Mouse (Mus musculus) intestine, embryonic 16.5 days (tissue): ENCODE results near the gene Ccdc9b. TPM values are rescaled to one million over a fixed set of nuclear protein-coding genes. Genes with fewer than 3 reads are reported as not detected.

ENCODE experiments used
- ATAC-seq: fragments of 200-750 bp; cut with Nextera tagmentation; 2 replicates; pipeline ENCODE4 v1.8.0; 2017; ENCODE audit warnings: moderate TSS enrichment, moderate library complexity
- H3K27ac ChIP-seq: fragments of 300-500 bp; sonication (generic); 2 replicates; pipeline ENCODE4 v1.5.1; 2014; ENCODE audit warnings: mild to moderate bottlenecking, low read length
- H3K27me3 ChIP-seq: fragments of 300-500 bp; sonication (generic); replicated peaks from 2 replicates; pipeline ENCODE4 v1.6.1; 2014; ENCODE audit warnings: low read length, control low read depth, mixed read lengths; ENCODE audit not compliant: control insufficient read depth, insufficient read depth
- H3K36me3 ChIP-seq: fragments of 300-500 bp; sonication (generic); 2 replicates; pipeline ENCODE4 v1.6.1; 2014; ENCODE audit warnings: low read length, control low read depth; ENCODE audit not compliant: control insufficient read depth, insufficient read depth
- H3K4me1 ChIP-seq: fragments of 300-500 bp; sonication (generic); 2 replicates; pipeline ENCODE4 v1.6.1; 2014; ENCODE audit warnings: low read length, control low read depth, mixed read lengths; ENCODE audit not compliant: control insufficient read depth, insufficient read depth
- H3K4me2 ChIP-seq: fragments of 300-500 bp; sonication (generic); 2 replicates; pipeline ENCODE4 v1.6.1; 2014; ENCODE audit warnings: low read depth, low read length, control low read depth
- H3K4me3 ChIP-seq: fragments of 300-500 bp; sonication (generic); 2 replicates; pipeline ENCODE4 v1.5.1; 2014; ENCODE audit warnings: mild to moderate bottlenecking, low read length
- H3K9ac ChIP-seq: fragments of 300-500 bp; sonication (generic); 2 replicates; pipeline ENCODE4 v1.6.1; 2014; ENCODE audit warnings: low read depth, low read length
- H3K9me3 ChIP-seq: fragments of 300-500 bp; sonication (generic); 2 replicates; pipeline ENCODE4 v1.6.1; 2016; ENCODE audit warnings: low read length, control low read depth; ENCODE audit not compliant: control insufficient read depth
- WGBS: fragments of 180-500 bp; shearing (Covaris S2); extraction: QIAGEN DNeasy Blood & Tissue Kit; methylation state at CpG from one replicate; pipeline ENCODE4 v1.1.7; 2014; 5-methylcytosine and 5-hydroxymethylcytosine counted together
- polyA plus RNA-seq: library from polyadenylated mRNA; unstranded; fragments of >200 nt; fragmentation: Nextera tagmentation; extraction: Ambion mirVana; gene quantifications from 2 replicates; pipeline ENCODE4 v1.2.1, GENCODE M21; 2015

The Ccdc9b gene
- polyA plus RNA-seq, 1 experiment from 2014 or later = 0.93 TPM

DNA sequence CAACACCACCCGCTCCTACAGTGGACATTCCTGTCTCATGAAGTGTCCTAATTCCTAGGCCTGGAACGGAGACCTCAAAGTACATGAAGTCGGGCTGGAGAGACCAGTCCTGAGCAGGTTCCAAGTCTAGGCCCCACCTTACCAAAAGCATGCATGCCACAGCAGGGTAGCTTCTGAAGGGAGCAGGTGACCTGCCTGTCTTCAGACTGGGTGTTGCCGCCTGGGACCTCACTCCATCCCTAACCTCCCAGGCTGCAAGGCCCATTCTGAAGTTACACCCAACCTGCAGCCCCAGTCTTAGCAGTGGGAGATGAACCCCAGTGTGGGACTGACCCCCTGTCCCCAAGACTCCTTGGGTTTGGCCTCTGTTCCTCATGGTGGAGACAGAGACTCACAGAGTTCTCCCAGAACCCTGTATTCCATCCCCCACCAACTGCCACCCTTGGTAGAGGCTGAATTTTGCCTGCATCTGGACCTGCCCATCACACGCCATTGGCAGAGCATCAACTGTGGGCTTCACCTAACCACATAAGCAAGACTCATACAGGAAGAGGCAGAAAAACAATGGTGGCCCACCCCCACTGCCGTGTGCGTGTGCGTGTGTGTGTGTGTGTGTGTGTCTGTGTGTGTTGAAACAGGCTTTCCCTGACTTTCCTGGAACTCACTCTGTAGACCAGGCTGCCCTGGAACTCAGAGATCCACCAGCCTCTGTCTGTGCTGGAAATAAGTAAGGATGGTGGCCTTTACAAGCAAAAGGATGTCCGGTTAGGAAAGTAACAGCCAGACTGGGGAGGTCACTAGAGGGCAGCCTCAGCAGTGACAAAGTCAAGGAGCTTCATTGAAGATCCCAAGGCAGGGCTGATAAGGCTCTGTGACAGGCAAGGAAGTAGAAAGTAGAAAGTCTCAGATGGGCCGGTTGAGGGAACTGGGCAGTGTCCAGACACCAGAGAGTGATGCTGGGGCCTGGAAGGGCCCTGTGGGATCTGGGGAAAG is 3.9 kb upstream of the Ccdc9b start:
- Histone ChIP-seq H3K36me3 (no peaks in the 10 kb centered on the region), H3K27me3 (no peaks in the 10 kb centered on the region), H3K4me2 (no peak overlapping the region), H3K4me1 (peaks cover 39% of the 10 kb centered on the region), H3K9ac (no peak overlapping the region), H3K4me3 (no peak overlapping the region), H3K27ac (no peak overlapping the region), H3K9me3 (no peaks in the 10 kb centered on the region)
- ATAC-seq = no peak
- WGBS = 76% methylated on average over 10 of the region's 10 CpGs

DNA sequence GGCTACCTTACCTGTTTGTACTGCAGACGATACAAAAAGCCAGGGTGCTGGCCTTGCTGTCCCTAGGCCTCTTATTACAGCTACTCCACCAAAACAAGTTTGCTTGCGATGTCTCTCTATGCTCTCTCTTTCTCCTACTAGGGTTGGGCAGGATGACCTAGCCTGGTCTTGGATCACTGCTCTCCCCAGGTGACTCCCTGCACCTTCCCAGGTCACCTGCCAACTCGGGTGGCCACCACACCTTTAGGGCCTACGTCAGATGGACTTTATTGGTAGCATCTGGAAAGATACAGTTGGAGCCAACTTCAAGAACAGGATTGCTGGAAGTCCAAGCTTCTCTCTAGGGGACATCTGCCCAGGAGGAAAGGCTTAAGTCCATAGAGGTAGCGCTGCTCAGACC is 2.4 kb upstream of the Ccdc9b start:
- Histone ChIP-seq H3K4me1 (peaks cover 46% of the 10 kb centered on the region), H3K9ac (no peak overlapping the region), H3K27me3 (no peaks in the 10 kb centered on the region), H3K4me3 (no peak overlapping the region), H3K27ac (no peak overlapping the region), H3K9me3 (no peaks in the 10 kb centered on the region), H3K4me2 (no peak overlapping the region), H3K36me3 (no peaks in the 10 kb centered on the region)
- 88% methylated on average over 5 of the region's 5 CpGs for whole genome bisulfite sequencing
- ATAC-seq = no peak

DNA sequence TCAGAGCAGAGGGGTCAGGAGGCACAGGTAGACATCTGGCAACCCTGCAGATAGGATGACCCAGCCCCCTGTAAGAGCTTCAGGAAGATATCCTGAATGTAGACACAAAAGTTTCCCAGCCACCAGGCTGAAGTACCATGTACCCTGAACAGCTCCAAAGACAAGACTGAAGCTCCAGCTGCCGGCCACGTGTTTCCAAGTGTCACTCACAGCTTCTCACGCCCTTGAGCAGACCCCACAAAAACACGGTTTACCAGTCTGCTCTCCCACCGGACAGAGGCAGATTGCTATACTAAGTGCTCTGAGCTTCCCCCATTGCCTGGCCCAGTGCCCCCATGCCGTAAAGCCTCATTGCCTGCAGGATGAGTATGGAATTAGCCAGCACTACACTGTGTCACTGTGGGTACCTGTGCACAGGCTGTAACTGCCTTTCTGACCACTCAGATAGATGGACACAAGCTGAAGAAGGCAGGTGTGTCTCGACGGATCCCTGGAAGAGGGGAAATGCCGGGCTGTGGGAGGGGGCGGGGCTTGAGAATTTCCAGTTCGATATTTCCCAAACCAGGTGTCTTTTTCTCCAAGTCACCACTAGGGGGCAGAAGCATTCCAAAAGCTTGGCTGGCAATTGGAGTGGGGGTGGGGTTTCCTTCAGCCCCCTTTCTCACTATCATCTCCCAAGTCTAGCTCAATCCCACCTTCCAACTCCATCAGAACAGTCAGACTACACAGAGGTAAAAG is 1.8 kb upstream of the Ccdc9b start:
- peaks cover 52% of the 10 kb centered on the region for H3K4me1 ChIP-seq
- H3K27me3 ChIP-seq = no peaks in the 10 kb centered on the region
- H3K9ac ChIP-seq = no peak overlapping the region
- no peaks in the 10 kb centered on the region for H3K9me3 ChIP-seq
- H3K4me3 ChIP-seq = no peak overlapping the region
- H3K4me2 ChIP-seq = no peak overlapping the region
- no peak overlapping the region for H3K27ac ChIP-seq
- ATAC-seq = no peak
- WGBS = 23% methylated on average over 11 of the region's 11 CpGs
- no peaks in the 10 kb centered on the region for H3K36me3 ChIP-seq

DNA sequence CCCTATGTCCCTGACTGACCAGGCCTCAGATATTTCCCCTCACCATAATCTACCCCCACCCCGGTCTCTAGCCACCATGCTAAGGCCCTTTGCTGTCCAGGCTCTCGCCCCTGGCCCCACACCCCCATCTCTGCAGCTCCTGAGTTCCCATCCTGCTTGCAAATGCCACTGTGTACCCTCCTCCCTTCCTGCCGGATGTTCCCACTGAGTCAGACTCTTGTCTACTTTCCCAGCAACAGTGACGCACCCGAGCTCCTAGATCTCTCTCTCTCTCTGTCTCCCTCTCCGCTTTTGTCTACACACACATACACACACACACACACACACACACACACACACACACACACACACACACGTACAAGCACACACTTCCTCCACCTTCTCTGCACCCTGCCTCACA is 1.0 kb upstream of the Ccdc9b start:
- Histone ChIP-seq H3K4me1 (peaks cover 52% of the 10 kb centered on the region), H3K4me2 (no peak overlapping the region), H3K9ac (no peak overlapping the region; the same call in 1 of the 2 replicates), H3K27ac (no peak overlapping the region), H3K36me3 (no peaks in the 10 kb centered on the region), H3K27me3 (no peaks in the 10 kb centered on the region), H3K9me3 (no peaks in the 10 kb centered on the region), H3K4me3 (no peak overlapping the region)
- no peak for ATAC-seq
- WGBS = 64% methylated on average over 7 of the region's 7 CpGs

DNA sequence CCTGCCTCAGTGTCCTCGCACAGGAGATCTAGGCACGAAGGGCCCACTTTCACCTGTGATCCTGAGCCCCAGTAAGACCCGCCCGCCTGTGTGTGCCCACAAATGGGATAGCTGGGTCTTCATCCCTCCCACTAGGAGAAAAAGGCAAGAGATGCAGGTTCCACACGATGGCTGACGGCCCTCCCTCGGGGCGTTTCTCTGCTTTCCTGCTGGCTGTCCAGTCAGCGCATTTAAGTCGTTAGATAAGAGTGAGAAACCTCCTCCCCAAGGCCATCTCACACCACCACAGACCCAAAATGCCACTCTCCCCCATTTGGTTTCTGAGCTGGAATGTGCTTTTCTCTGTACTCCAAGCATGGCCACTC is 305 bp upstream of the Ccdc9b start:
- no peak for ATAC-seq

DNA sequence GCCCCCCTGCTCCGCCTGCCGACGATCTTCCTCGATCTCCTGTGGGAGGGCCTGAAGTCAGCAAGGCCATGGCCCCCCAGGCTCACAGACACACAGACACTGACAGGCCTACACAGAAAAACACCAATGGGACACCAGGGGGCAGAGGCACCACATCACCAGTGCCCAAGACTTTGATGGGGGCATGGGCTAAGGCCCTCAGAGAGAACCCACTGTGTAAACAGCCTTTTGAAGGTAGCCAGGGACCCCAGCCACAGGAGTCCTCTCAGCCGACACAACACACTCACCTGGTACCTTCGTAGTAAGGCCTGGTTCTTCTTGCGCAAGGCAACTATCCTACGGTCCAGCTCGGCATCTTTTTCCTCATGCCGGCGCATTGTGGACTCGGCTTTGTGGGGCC is 1.1 kb downstream of the Ccdc9b start:
- 84% methylated on average over 12 of the region's 12 CpGs for WGBS
- H3K27ac ChIP-seq = peak overlapping the region; percentile 93

More for the DNA sequence above, 305 bp upstream of the Ccdc9b start:
- Histone ChIP-seq H3K27me3 (no peaks in the 10 kb centered on the region), H3K4me1 (peaks cover 49% of the 10 kb centered on the region), H3K36me3 (no peaks in the 10 kb centered on the region), H3K4me3 (peak overlapping the region; percentile 31), H3K27ac (peak overlapping the region; percentile 93), H3K9ac (peak overlapping the region; percentile 68), H3K4me2 (peak overlapping the region; percentile 59; the same call in 1 of the 2 replicates), H3K9me3 (no peaks in the 10 kb centered on the region)
- 15% methylated on average over 10 of the region's 10 CpGs for WGBS

DNA sequence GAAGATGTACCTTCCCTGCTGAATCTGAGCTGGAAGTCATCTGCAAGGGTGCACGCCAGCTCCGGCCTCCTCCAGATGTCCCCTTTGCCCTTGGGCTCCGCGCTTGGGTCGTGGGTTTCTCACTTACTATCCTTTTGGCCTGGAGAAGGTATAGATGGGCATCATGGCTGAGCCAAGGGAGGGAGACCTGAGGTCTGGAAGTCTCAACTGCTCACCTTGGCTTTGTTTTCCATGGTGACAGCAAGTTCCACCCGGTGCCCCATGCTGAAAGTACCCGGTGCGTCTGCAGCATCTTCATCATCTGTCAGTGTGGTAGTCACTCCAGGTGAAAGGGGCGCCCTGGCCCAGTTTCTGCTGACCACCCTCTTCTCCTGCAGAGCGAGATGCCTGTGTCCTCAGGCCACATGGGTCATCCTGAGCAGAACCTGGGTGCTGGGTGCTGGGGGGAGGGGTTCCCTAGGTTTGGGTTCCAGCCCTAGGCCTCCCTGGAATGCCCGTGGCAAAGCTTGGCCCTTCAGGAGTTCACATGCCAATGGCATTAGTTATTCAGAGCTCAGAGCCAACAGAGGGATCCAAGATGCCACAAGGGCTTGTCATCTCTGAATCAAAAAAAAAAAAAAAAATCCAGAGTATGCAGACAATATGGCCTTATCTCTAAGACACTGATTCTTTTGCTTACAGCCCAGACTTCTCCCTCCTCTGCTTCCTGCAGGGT is 2.0 kb downstream of the Ccdc9b start:
- no peak overlapping the region for H3K4me3 ChIP-seq
- no peak overlapping the region for H3K4me2 ChIP-seq
- H3K27ac ChIP-seq = no peak overlapping the region
- no peaks in the 10 kb centered on the region for H3K27me3 ChIP-seq
- H3K9ac ChIP-seq = no peak overlapping the region; the same call in 1 of the 2 replicates
- H3K4me1 ChIP-seq = peaks cover 49% of the 10 kb centered on the region
- ATAC-seq = no peak
- no peaks in the 10 kb centered on the region for H3K9me3 ChIP-seq
- 87% methylated on average over 11 of the region's 11 CpGs for WGBS
- no peaks in the 10 kb centered on the region for H3K36me3 ChIP-seq

More for the DNA sequence above, 1.1 kb downstream of the Ccdc9b start:
- peaks cover 49% of the 10 kb centered on the region for H3K4me1 ChIP-seq
- no peaks in the 10 kb centered on the region for H3K36me3 ChIP-seq
- H3K27me3 ChIP-seq = no peaks in the 10 kb centered on the region
- H3K9me3 ChIP-seq = no peaks in the 10 kb centered on the region
- no peak overlapping the region for H3K4me3 ChIP-seq
- ATAC-seq = no peak
- H3K4me2 ChIP-seq = peak overlapping the region; percentile 59; the same call in 1 of the 2 replicates
- H3K9ac ChIP-seq = peak overlapping the region; percentile 68

DNA sequence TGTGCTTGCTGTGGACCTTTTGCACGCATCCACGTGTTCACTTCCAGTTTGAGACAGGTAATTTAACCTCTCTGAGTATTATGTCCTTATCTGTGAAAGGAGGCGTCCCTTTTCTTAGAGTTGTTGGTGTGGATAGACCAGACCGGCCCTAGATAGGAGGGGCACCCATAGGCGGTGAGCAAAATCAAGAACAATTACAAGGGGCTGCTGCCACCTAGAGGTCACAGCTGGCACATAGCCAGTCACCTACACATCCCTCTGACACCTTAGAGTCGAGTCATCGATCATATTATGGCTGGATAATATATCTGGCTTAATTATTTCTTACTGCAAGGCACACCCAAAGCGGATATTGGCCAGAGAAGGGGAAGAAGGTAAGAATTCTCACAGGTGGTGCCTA is 2.6 kb downstream of the Ccdc9b start:
- ATAC-seq = peak; percentile 57
- H3K9ac ChIP-seq = no peak overlapping the region; the same call in 1 of the 2 replicates
- no peaks in the 10 kb centered on the region for H3K9me3 ChIP-seq
- H3K4me2 ChIP-seq = no peak overlapping the region
- no peaks in the 10 kb centered on the region for H3K27me3 ChIP-seq
- H3K4me1 ChIP-seq = peaks cover 46% of the 10 kb centered on the region
- no peak overlapping the region for H3K4me3 ChIP-seq
- no peaks in the 10 kb centered on the region for H3K36me3 ChIP-seq
- WGBS = 14% methylated on average over 8 of the region's 8 CpGs
- no peak overlapping the region for H3K27ac ChIP-seq

DNA sequence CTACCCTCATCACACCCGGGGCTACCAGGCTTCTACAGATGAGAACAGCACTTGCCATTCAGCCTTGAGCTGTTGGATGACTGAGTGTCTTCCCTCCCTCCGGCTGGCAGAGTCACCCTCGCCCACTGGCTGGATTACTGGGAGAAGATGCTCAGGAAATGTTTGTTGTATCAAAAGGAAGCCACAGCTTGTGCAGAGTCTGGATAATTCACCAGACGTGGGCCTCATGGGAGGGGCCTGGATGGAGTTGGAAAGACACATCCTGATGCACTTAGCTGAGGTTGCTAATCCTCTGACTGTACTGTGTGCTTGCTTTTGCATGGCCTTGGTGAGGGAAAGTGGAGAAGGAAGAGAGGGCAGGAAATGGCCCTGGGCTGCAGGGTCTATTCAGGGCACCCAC is 6.4 kb downstream of the Ccdc9b start:
- Histone ChIP-seq H3K9me3 (no peaks in the 10 kb centered on the region), H3K4me3 (no peak overlapping the region), H3K27ac (no peak overlapping the region), H3K4me1 (peaks cover 22% of the 10 kb centered on the region), H3K9ac (no peak overlapping the region), H3K36me3 (no peaks in the 10 kb centered on the region), H3K27me3 (no peaks in the 10 kb centered on the region), H3K4me2 (no peak overlapping the region)
- no peak for ATAC-seq
- WGBS = 72% methylated on average over 4 of the region's 4 CpGs
